Comparison of ENCODE assay signal across 8 mouse cellular contexts in genomic region chr1:90743941-90744386, GRCm38 (mm10).
DNase-seq lines count a peak whose midpoint lies in the region; ATAC-seq and TF ChIP-seq lines count a peak whose summit lies in the region.

No protein-coding gene starts in this region.

- peak; percentile 58 for DNase-seq in adrenal gland, adult 2 months
- DNase-seq in embryonic facial prominence, embryonic 10.5 days (ENCODE audit: low spot score): peak; percentile 81
- DNase-seq in heart, adult 2 months: peak; percentile 52 to 67
- DNase-seq in left cerebral cortex, postnatal 4 days: peak; percentile 30
- peak; percentile 87 for DNase-seq in neural tube, embryonic 11.5 days (ENCODE audit: low spot score)
- DNase-seq in thymus, postnatal 25 days: peak; percentile 31

- peak overlapping the region; percentile 35; the same call in 1 of the 2 replicates for H3K4me2 ChIP-seq in intestine, postnatal 0 days (replicated peaks; ENCODE audit: low read depth)
- H3K4me2 ChIP-seq in neural tube, embryonic 11.5 days (ENCODE audit: low read depth): peak overlapping the region; percentile 35

- H3K27ac ChIP-seq in embryonic facial prominence, embryonic 10.5 days (replicated peaks): peak overlapping the region; percentile 88
- no peak overlapping the region; the same call in 1 of the 2 replicates for H3K27ac ChIP-seq in heart, adult 2 months
- 0 out of 2 replicates have a peak overlapping the region, but pooled peaks have one; percentile 4 for H3K27ac ChIP-seq in intestine, postnatal 0 days (ENCODE audit: low read depth, low read length)
- H3K27ac ChIP-seq in neural tube, embryonic 11.5 days (ENCODE audit: low read depth, low read length): peak overlapping the region; percentile 82

- H3K9ac ChIP-seq in heart, adult 2 months (ENCODE audit: low read depth, low read length): no peak overlapping the region
- H3K9ac ChIP-seq in intestine, postnatal 0 days (ENCODE audit: low read depth, low read length): no peak overlapping the region
- H3K9ac ChIP-seq in neural tube, embryonic 11.5 days (ENCODE audit: low read length): peak overlapping the region; percentile 40; the same call in 1 of the 2 replicates

- WGBS in embryonic facial prominence, embryonic 10.5 days: 17% methylated on average over 14 of the region's 14 CpGs
- WGBS in heart, adult 2 months: 20% methylated on average over 14 of the region's 14 CpGs
- 8% methylated on average over 14 of the region's 14 CpGs for WGBS in intestine, postnatal 0 days
- WGBS in neural tube, embryonic 11.5 days: 4% methylated on average over 14 of the region's 14 CpGs

- no peak for TF ChIP-seq POLR2A in heart, adult 2 months (IDR thresholded peaks at IDR 0.05; ENCODE audit: insufficient read depth, low read depth, low read length)

- H3K79me2 ChIP-seq in heart, adult 2 months (replicated peaks; ENCODE audit: control insufficient read depth, insufficient read depth, low read length): no peaks in the 10 kb centered on the region

- H3K27me3 ChIP-seq in embryonic facial prominence, embryonic 10.5 days (replicated peaks; ENCODE audit: low read depth, poor library complexity, severe bottlenecking): no peaks in the 10 kb centered on the region
- H3K27me3 ChIP-seq in heart, adult 2 months (ENCODE audit: control insufficient read depth, insufficient read depth, low read length): no peaks in the 10 kb centered on the region
- no peaks in the 10 kb centered on the region for H3K27me3 ChIP-seq in intestine, postnatal 0 days (replicated peaks; ENCODE audit: control insufficient read depth, insufficient read depth, low read length)
- H3K27me3 ChIP-seq in neural tube, embryonic 11.5 days (ENCODE audit: control insufficient read depth, insufficient read depth, low read length): no peaks in the 10 kb centered on the region

- peaks cover 24% of the 10 kb centered on the region for H3K4me1 ChIP-seq in embryonic facial prominence, embryonic 10.5 days
- no peaks in the 10 kb centered on the region for H3K4me1 ChIP-seq in heart, adult 2 months (ENCODE audit: control insufficient read depth, insufficient read depth, low read length)
- no peaks in the 10 kb centered on the region for H3K4me1 ChIP-seq in intestine, postnatal 0 days (replicated peaks; ENCODE audit: control insufficient read depth, insufficient read depth, low read length)
- H3K4me1 ChIP-seq in neural tube, embryonic 11.5 days (ENCODE audit: control insufficient read depth, insufficient read depth, low read length): peaks cover 8% of the 10 kb centered on the region; the same call in 1 of the 2 replicates

- H3K36me3 ChIP-seq in embryonic facial prominence, embryonic 10.5 days (replicated peaks): no peaks in the 10 kb centered on the region
- H3K36me3 ChIP-seq in heart, adult 2 months (ENCODE audit: control insufficient read depth, insufficient read depth, low read length): no peaks in the 10 kb centered on the region
- no peaks in the 10 kb centered on the region for H3K36me3 ChIP-seq in intestine, postnatal 0 days (ENCODE audit: control insufficient read depth, insufficient read depth)
- H3K36me3 ChIP-seq in neural tube, embryonic 11.5 days (ENCODE audit: control insufficient read depth, insufficient read depth, low read length): no peaks in the 10 kb centered on the region

- intact Hi-C loops in heart, adult 2 months (cut with DNase I): no loop called here
- intact Hi-C loops in left cerebral cortex, postnatal 4 days (cut with DNase I): no loop called here

- H3K9me3 ChIP-seq in embryonic facial prominence, embryonic 10.5 days: no peaks in the 10 kb centered on the region
- no peaks in the 10 kb centered on the region for H3K9me3 ChIP-seq in intestine, postnatal 0 days (ENCODE audit: control insufficient read depth)
- no peaks in the 10 kb centered on the region for H3K9me3 ChIP-seq in neural tube, embryonic 11.5 days (ENCODE audit: control insufficient read depth, low read length)

- TF ChIP-seq EP300 in heart, adult 2 months (IDR thresholded peaks at IDR 0.05; ENCODE audit: insufficient read depth, low read depth, low read length): 0 out of 2 replicates have a peak, but pooled peaks have one; percentile 14

- ATAC-seq in intestine, postnatal 0 days: peak; percentile 51
- peak; percentile 89 for ATAC-seq in neural tube, embryonic 11.5 days (ENCODE audit: insufficient read depth, low FRiP score, low TSS enrichment)
- no peak for ATAC-seq in erythroid progenitor cell, adult 5-6 weeks (replicated peaks; ENCODE audit: low FRiP score, poor library complexity, severe bottlenecking)

- peak overlapping the region; percentile 47 for H3K4me3 ChIP-seq in embryonic facial prominence, embryonic 10.5 days
- no peak overlapping the region for H3K4me3 ChIP-seq in heart, adult 2 months
- no peak overlapping the region for H3K4me3 ChIP-seq in intestine, postnatal 0 days (ENCODE audit: low read depth, low read length)
- H3K4me3 ChIP-seq in neural tube, embryonic 11.5 days (ENCODE audit: low read depth, low read length): peak overlapping the region; percentile 25; the same call in 1 of the 2 replicates

- TF ChIP-seq CTCF in heart, adult 2 months (IDR thresholded peaks at IDR 0.05): no peak
- no peak for TF ChIP-seq CTCF in intestine, postnatal 0 days (IDR thresholded peaks at IDR 0.05; ENCODE audit: low read depth)

Comparison
In these comparisons a context has a peak if more than half of its experiments do, and no peak if none do; other contexts are left out.
1. DNase-seq: peak in every context shown above with its lines; median percentile 87 in neural tube, embryonic 11.5 days; 81 in embryonic facial prominence, embryonic 10.5 days; 60 in heart, adult 2 months; 58 in adrenal gland, adult 2 months; 31 in thymus, postnatal 25 days; 30 in left cerebral cortex, postnatal 4 days.
2. H3K4me3 ChIP-seq: peak in embryonic facial prominence, embryonic 10.5 days (single experiment) and neural tube, embryonic 11.5 days (single experiment); none in heart, adult 2 months (single experiment) and intestine, postnatal 0 days (single experiment).